Mouse (Mus musculus) limb, embryonic 15.5 days (tissue): ENCODE results near the gene Fitm1. TPM values are rescaled to one million over a fixed set of nuclear protein-coding genes. Genes with fewer than 3 reads are reported as not detected.

Experiments used
- polyA plus RNA-seq: library from polyadenylated mRNA; unstranded; fragments of >200 nt; fragmentation: Nextera tagmentation; extraction: Ambion mirVana; gene quantifications from 2 replicates; pipeline ENCODE4 v1.2.1, GENCODE M21; 2015

The Fitm1 gene
- polyA plus RNA-seq, 1 experiment from 2014 or later: 17.3 TPM

Other genes starting within 250 kb of the Fitm1 start
- gene Dhrs4, start 96.9 kb upstream of the Fitm1 start, polyA plus RNA-seq: 70.3 and 76.2 TPM in 2 replicates
- gene Carmil3, start 85.0 kb upstream of the Fitm1 start, polyA plus RNA-seq: 2.1 and 2.4 TPM in 2 replicates
- 0.36 and 0.54 TPM in 2 replicates for gene Cpne6, start 65.2 kb upstream of the Fitm1 start, polyA plus RNA-seq
- not detected in 2 replicates for gene Nrl, start 50.6 kb upstream of the Fitm1 start, polyA plus RNA-seq
- gene Pck2, start 35.4 kb upstream of the Fitm1 start, polyA plus RNA-seq: 32.4 and 34.3 TPM in 2 replicates
- gene Dcaf11, start 15.6 kb upstream of the Fitm1 start, polyA plus RNA-seq: 50.0 and 50.1 TPM in 2 replicates
- gene A730061H03Rik, start 15.2 kb upstream of the Fitm1 start, polyA plus RNA-seq: 1.3 and 1.4 TPM in 2 replicates
- 141 and 148 TPM in 2 replicates for gene Psme1, start 2.5 kb downstream of the Fitm1 start, polyA plus RNA-seq
- gene Emc9, start 9.7 kb downstream of the Fitm1 start, polyA plus RNA-seq: 12.6 and 16.2 TPM in 2 replicates
- gene Psme2, start 15.5 kb downstream of the Fitm1 start, polyA plus RNA-seq: 239 and 241 TPM in 2 replicates
- 20.0 and 20.6 TPM in 2 replicates for gene Rnf31, start 16.1 kb downstream of the Fitm1 start, polyA plus RNA-seq
- 13.2 and 13.7 TPM in 2 replicates for gene Irf9, start 28.0 kb downstream of the Fitm1 start, polyA plus RNA-seq
- gene Rec8, start 42.4 kb downstream of the Fitm1 start, polyA plus RNA-seq: 3.3 TPM in 2 replicates
- gene Ipo4, start 60.3 kb downstream of the Fitm1 start, polyA plus RNA-seq: 107 and 125 TPM in 2 replicates
- 1.5 and 1.6 TPM in 2 replicates for gene Gm49378, start 62.3 kb downstream of the Fitm1 start, polyA plus RNA-seq
- 115 and 124 TPM in 2 replicates for gene Tm9sf1, start 68.2 kb downstream of the Fitm1 start, polyA plus RNA-seq
- 1.0 and 1.1 TPM in 2 replicates for gene Tssk4, start 74.6 kb downstream of the Fitm1 start, polyA plus RNA-seq
- gene Mdp1, start 84.9 kb downstream of the Fitm1 start, polyA plus RNA-seq: 56.0 and 58.7 TPM in 2 replicates
- 61.0 and 61.1 TPM in 2 replicates for gene Gmpr2, start 96.3 kb downstream of the Fitm1 start, polyA plus RNA-seq
- 536 and 558 TPM in 2 replicates for gene Nedd8, start 96.5 kb downstream of the Fitm1 start, polyA plus RNA-seq
- 31.5 and 33.3 TPM in 2 replicates for gene Tinf2, start 106.2 kb downstream of the Fitm1 start, polyA plus RNA-seq
- gene Tgm1, start 138.3 kb downstream of the Fitm1 start, polyA plus RNA-seq: 47.8 and 48.0 TPM in 2 replicates
- 29.4 and 31.3 TPM in 2 replicates for gene Rabggta, start 146.6 kb downstream of the Fitm1 start, polyA plus RNA-seq
- gene Dhrs1, start 170.1 kb downstream of the Fitm1 start, polyA plus RNA-seq: 83.3 and 93.4 TPM in 2 replicates
- 27.9 and 31.9 TPM in 2 replicates for gene Nop9, start 170.1 kb downstream of the Fitm1 start, polyA plus RNA-seq
- 0.58 and 0.74 TPM in 2 replicates for gene Cideb, start 182.8 kb downstream of the Fitm1 start, polyA plus RNA-seq
- 0.83 and 1.3 TPM in 2 replicates for gene Ltb4r2, start 185.8 kb downstream of the Fitm1 start, polyA plus RNA-seq
- gene Ltb4r1, start 190.3 kb downstream of the Fitm1 start, polyA plus RNA-seq: 1.2 and 1.4 TPM in 2 replicates
- 16.8 and 21.3 TPM in 2 replicates for gene Adcy4, start 208.5 kb downstream of the Fitm1 start, polyA plus RNA-seq
- 35.0 and 37.6 TPM in 2 replicates for gene Ripk3, start 213.2 kb downstream of the Fitm1 start, polyA plus RNA-seq
- 89.3 and 95.9 TPM in 2 replicates for gene Nfatc4, start 247.5 kb downstream of the Fitm1 start, polyA plus RNA-seq